Comparison of ENCODE assay signal across 10 mouse cellular contexts in genomic region chr19:6416894-6417761, GRCm38 (mm10). TPM values are rescaled to one million over a fixed set of nuclear protein-coding genes. Genes with fewer than 3 reads are reported as not detected.
DNase-seq lines count a peak whose midpoint lies in the region; ATAC-seq and TF ChIP-seq lines count a peak whose summit lies in the region.
"Had no signal": no experiment of that assay in that cellular context is flagged by ENCODE, and none has a peak within 500 bp of the region (broad histone marks: within the 10 kb centered on the region; RNA-seq: fewer than 3 reads in every experiment).

No protein-coding gene starts in this region.

- no peaks in the 10 kb centered on the region for H3K9me3 ChIP-seq in E14TG2a.4 (ENCODE audit: low read length)
- H3K9me3 ChIP-seq in hindbrain, embryonic 11.5 days (ENCODE audit: control insufficient read depth, low read length) = no peaks in the 10 kb centered on the region
- H3K9me3 ChIP-seq in midbrain, embryonic 14.5 days (ENCODE audit: control insufficient read depth, low read length) = no peaks in the 10 kb centered on the region
- H3K9me3 ChIP-seq: liver, embryonic 15.5 days had no signal

- H3K27ac ChIP-seq in hindbrain, embryonic 11.5 days (ENCODE audit: low read depth, low read length) = peak overlapping the region; percentile 68
- peak overlapping the region; percentile 84 for H3K27ac ChIP-seq in midbrain, embryonic 14.5 days (replicated peaks; ENCODE audit: low read depth, low read length)
- no peak overlapping the region for H3K27ac ChIP-seq in thymus, adult 2 months (ENCODE audit: control insufficient read depth, insufficient read depth, low read length)
- H3K27ac ChIP-seq: liver, embryonic 15.5 days; macrophage had no signal

- WGBS in hindbrain, embryonic 11.5 days = 67% methylated on average over 12 of the region's 12 CpGs
- WGBS in midbrain, embryonic 14.5 days = 59% methylated on average over 12 of the region's 12 CpGs
- WGBS in thymus, adult 2 months = 75% methylated on average over 12 of the region's 12 CpGs

- peak overlapping the region; percentile 44; the same call in 1 of the 2 replicates for H3K9ac ChIP-seq in hindbrain, embryonic 11.5 days (ENCODE audit: low read depth, low read length)
- H3K9ac ChIP-seq in midbrain, embryonic 14.5 days (replicated peaks; ENCODE audit: low read length) = no peak overlapping the region; the same call in 1 of the 2 replicates
- H3K9ac ChIP-seq: liver, embryonic 15.5 days had no signal

- peaks cover 21% of the 10 kb centered on the region for H3K36me3 ChIP-seq in E14TG2a.4 (ENCODE audit: insufficient read depth, low read length)
- no peaks in the 10 kb centered on the region for H3K36me3 ChIP-seq in hindbrain, embryonic 11.5 days (ENCODE audit: control insufficient read depth, insufficient read depth, low read length)
- H3K36me3 ChIP-seq in midbrain, embryonic 14.5 days (ENCODE audit: control insufficient read depth, insufficient read depth, low read length) = no peaks in the 10 kb centered on the region
- peaks cover 7% of the 10 kb centered on the region; the same call in 1 of the 2 replicates for H3K36me3 ChIP-seq in thymus, adult 2 months (ENCODE audit: control insufficient read depth, insufficient read depth, low read length)
- H3K36me3 ChIP-seq: liver, embryonic 15.5 days had no signal

- H3K4me2 ChIP-seq in hindbrain, embryonic 11.5 days (replicated peaks; ENCODE audit: low read depth, low read length) = peak overlapping the region; percentile 1; the same call in 1 of the 2 replicates
- H3K4me2 ChIP-seq in midbrain, embryonic 14.5 days (ENCODE audit: low read length) = peak overlapping the region; percentile 81

- peaks cover 86% of the 10 kb centered on the region for H3K4me1 ChIP-seq in E14TG2a.4 (replicated peaks; ENCODE audit: low read depth, low read length)
- H3K4me1 ChIP-seq in hindbrain, embryonic 11.5 days (replicated peaks; ENCODE audit: control insufficient read depth, insufficient read depth, low read length) = peaks cover 24% of the 10 kb centered on the region
- peaks cover 55% of the 10 kb centered on the region for H3K4me1 ChIP-seq in midbrain, embryonic 14.5 days (ENCODE audit: control insufficient read depth, insufficient read depth, low read length)
- H3K4me1 ChIP-seq in thymus, adult 2 months (replicated peaks; ENCODE audit: control insufficient read depth, insufficient read depth, low read length) = peaks cover 5% of the 10 kb centered on the region; the same call in 1 of the 2 replicates

- ATAC-seq in hindbrain, embryonic 11.5 days (ENCODE audit: low FRiP score) = no peak
- ATAC-seq in midbrain, embryonic 14.5 days (ENCODE audit: low FRiP score, low TSS enrichment) = no peak

- peak overlapping the region; percentile 82 for H3K4me3 ChIP-seq in E14TG2a.4 (replicated peaks; ENCODE audit: low read length)
- no peak overlapping the region for H3K4me3 ChIP-seq in hindbrain, embryonic 11.5 days (ENCODE audit: low read depth, low read length)
- no peak overlapping the region; the same call in 1 of the 2 replicates for H3K4me3 ChIP-seq in midbrain, embryonic 14.5 days (replicated peaks; ENCODE audit: low read depth, low read length)
- H3K4me3 ChIP-seq in thymus, adult 2 months (ENCODE audit: control insufficient read depth, insufficient read depth, low read length) = no peak overlapping the region
- H3K4me3 ChIP-seq: liver, embryonic 15.5 days had no signal

- no peak for TF ChIP-seq CTCF in E14TG2a.4 (conservative IDR thresholded peaks at IDR 0.05; ENCODE audit: low read length)
- no peak for TF ChIP-seq CTCF in thymus, adult 2 months (IDR thresholded peaks at IDR 0.05; ENCODE audit: borderline replicate concordance, control insufficient read depth, extremely low read depth, insufficient read depth, low read length, poor library complexity)

- H3K27me3 ChIP-seq in E14TG2a.4 (ENCODE audit: insufficient read depth, low read length) = peaks cover 35% of the 10 kb centered on the region
- peaks cover 29% of the 10 kb centered on the region for H3K27me3 ChIP-seq in hindbrain, embryonic 11.5 days (ENCODE audit: control insufficient read depth, insufficient read depth, low read length)
- H3K27me3 ChIP-seq in midbrain, embryonic 14.5 days (ENCODE audit: control insufficient read depth, insufficient read depth, low read length) = no peaks in the 10 kb centered on the region
- H3K27me3 ChIP-seq in thymus, adult 2 months (ENCODE audit: control insufficient read depth, insufficient read depth, low read length) = no peaks in the 10 kb centered on the region; the same call in 1 of the 2 replicates

- peak; percentile 67 for DNase-seq in cerebellum, adult 11-12 months
- no peak for DNase-seq in cerebellum, adult 11 months
- no peak for DNase-seq in hindbrain, embryonic 11.5 days (ENCODE audit: low spot score)
- DNase-seq in midbrain, embryonic 14.5 days = no peak
- no peak for DNase-seq in heart, adult 9 months (ENCODE audit: low spot score in 2 of 2)
- DNase-seq in left cerebral cortex, adult 8-10 months (ENCODE audit: low spot score in 2 of 2) = no peak
- DNase-seq in thymus, adult 2 months = no peak

- TF ChIP-seq POLR2A in thymus, adult 2 months (IDR thresholded peaks at IDR 0.05; ENCODE audit: control insufficient read depth, extremely low read depth, insufficient read depth, low read length, poor library complexity) = no peak

RNA-seq across cellular contexts. Expression of gene Nrxn2, which starts 1.4 kb away (rescaled TPM):
- polyA plus RNA-seq in hindbrain, embryonic 11.5 days (2014; fragmentation: Nextera tagmentation; extraction: Ambion mirVana) = 13.6 and 14.3 TPM in 2 replicates
- polyA plus RNA-seq in midbrain, embryonic 14.5 days (2014; fragmentation: Nextera tagmentation; extraction: Ambion mirVana) = 54.1 and 105 TPM in 2 replicates
- total RNA-seq in left cerebral cortex, adult 8-10 months (2022) = 100 to 1,000 TPM; 469 to 523 (median 497) TPM
- polyA plus RNA-seq in thymus, adult 2 months (2012; rRNA removed) = 1.2 and 1.5 TPM in 2 replicates
- polyA plus RNA-seq: macrophage had no signal

RNA-seq across cellular contexts. Expression of gene Rasgrp2, which starts 18.0 kb away (rescaled TPM):
- polyA plus RNA-seq in hindbrain, embryonic 11.5 days (2014; fragmentation: Nextera tagmentation; extraction: Ambion mirVana) = 16.0 and 18.0 TPM in 2 replicates
- polyA plus RNA-seq in midbrain, embryonic 14.5 days (2014; fragmentation: Nextera tagmentation; extraction: Ambion mirVana) = 32.9 and 58.5 TPM in 2 replicates
- total RNA-seq in left cerebral cortex, adult 8-10 months (2022) = 100 to 1,000 TPM; 107 to 128 (median 115) TPM
- 558 and 561 TPM in 2 replicates for polyA plus RNA-seq in thymus, adult 2 months (2012; rRNA removed)

RNA-seq across cellular contexts. Expression of gene Pygm, which starts 32.9 kb away (rescaled TPM):
- polyA plus RNA-seq in hindbrain, embryonic 11.5 days (2014; fragmentation: Nextera tagmentation; extraction: Ambion mirVana) = 1.6 and 2.1 TPM in 2 replicates
- polyA plus RNA-seq in midbrain, embryonic 14.5 days (2014; fragmentation: Nextera tagmentation; extraction: Ambion mirVana) = 2.0 and 2.9 TPM in 2 replicates
- 10 to 100 TPM; 25.2 to 37.8 (median 32.7) TPM for total RNA-seq in left cerebral cortex, adult 8-10 months (2022)
- polyA plus RNA-seq in thymus, adult 2 months (2012; rRNA removed) = 6.5 and 41.6 TPM in 2 replicates

RNA-seq across cellular contexts. Expression of gene Sf1, which starts 53.6 kb away (rescaled TPM):
- 156 and 178 TPM in 2 replicates for polyA plus RNA-seq in hindbrain, embryonic 11.5 days (2014; fragmentation: Nextera tagmentation; extraction: Ambion mirVana)
- polyA plus RNA-seq in midbrain, embryonic 14.5 days (2014; fragmentation: Nextera tagmentation; extraction: Ambion mirVana) = 99.6 and 125 TPM in 2 replicates
- total RNA-seq in left cerebral cortex, adult 8-10 months (2022) = 100 to 1,000 TPM; 164 to 203 (median 187) TPM
- polyA plus RNA-seq in thymus, adult 2 months (2012; rRNA removed) = 365 and 553 TPM in 2 replicates
